Mouse (Mus musculus): ENCODE measurements around the gene Olfr95.

- TF ChIP-seq CTCF (conservative IDR thresholded peaks at IDR 0.05; ENCODE audit: low read length) = no peak
- no peak for TF ChIP-seq NANOG (IDR thresholded peaks at IDR 0.05; ENCODE audit: borderline replicate concordance, low read length)
Measured at GRCm38 (mm10) chr17:37185474-37185873, 27.4 kb downstream of the Olfr95 start.
